In genomic region chr6:50978571-50978970, GRCm38 (mm10) we compare ENCODE assay signal across 8 mouse cellular contexts.
DNase-seq lines count a peak whose midpoint lies in the region; ATAC-seq and TF ChIP-seq lines count a peak whose summit lies in the region.

No protein-coding gene starts in this region.

- H3K27ac ChIP-seq in hindbrain, embryonic 10.5 days = peak overlapping the region; percentile 68
- no peak overlapping the region for H3K27ac ChIP-seq in hindbrain, embryonic 16.5 days (ENCODE audit: low read depth, low read length)
- peak overlapping the region; percentile 90 for H3K27ac ChIP-seq in heart, adult 2 months
- 0 out of 2 replicates have a peak overlapping the region, but pooled peaks have one; percentile 2 for H3K27ac ChIP-seq in neural tube, embryonic 15.5 days (replicated peaks)

- no peaks in the 10 kb centered on the region for H3K36me3 ChIP-seq in hindbrain, embryonic 10.5 days
- H3K36me3 ChIP-seq in hindbrain, embryonic 16.5 days (ENCODE audit: control insufficient read depth, insufficient read depth, low read length) = no peaks in the 10 kb centered on the region
- H3K36me3 ChIP-seq in heart, adult 2 months (ENCODE audit: control insufficient read depth, insufficient read depth, low read length) = peaks cover 11% of the 10 kb centered on the region
- H3K36me3 ChIP-seq in neural tube, embryonic 15.5 days = no peaks in the 10 kb centered on the region

- TF ChIP-seq POLR2A in heart, adult 2 months (IDR thresholded peaks at IDR 0.05; ENCODE audit: insufficient read depth, low read depth, low read length) = peak; percentile 48; the same call in 1 of the 2 replicates

- no peaks in the 10 kb centered on the region for H3K9me3 ChIP-seq in hindbrain, embryonic 10.5 days
- no peaks in the 10 kb centered on the region for H3K9me3 ChIP-seq in hindbrain, embryonic 16.5 days (ENCODE audit: control insufficient read depth, low read length)
- no peaks in the 10 kb centered on the region for H3K9me3 ChIP-seq in neural tube, embryonic 15.5 days (replicated peaks)

- no peak overlapping the region for H3K4me3 ChIP-seq in hindbrain, embryonic 10.5 days
- no peak overlapping the region for H3K4me3 ChIP-seq in hindbrain, embryonic 16.5 days (ENCODE audit: low read length)
- H3K4me3 ChIP-seq in heart, adult 2 months = no peak overlapping the region
- H3K4me3 ChIP-seq in neural tube, embryonic 15.5 days (replicated peaks) = no peak overlapping the region

- no peak for ATAC-seq in hindbrain, embryonic 16.5 days
- no peak for ATAC-seq in neural tube, embryonic 15.5 days (ENCODE audit: low FRiP score)
- ATAC-seq in erythroblast, adult 5-6 weeks (replicated peaks; ENCODE audit: low FRiP score, poor library complexity, severe bottlenecking) = no peak

- peak; percentile 89 for TF ChIP-seq EP300 in heart, adult 2 months (IDR thresholded peaks at IDR 0.05; ENCODE audit: insufficient read depth, low read depth, low read length)

- no peak overlapping the region for H3K4me2 ChIP-seq in hindbrain, embryonic 16.5 days (ENCODE audit: low read length)
- no peak overlapping the region for H3K4me2 ChIP-seq in neural tube, embryonic 15.5 days

- DNase-seq in hindbrain, embryonic 10.5 days (ENCODE audit: low spot score) = no peak
- DNase-seq in heart, adult 2 months = peak; percentile 51 to 66
- peak; percentile 51 for DNase-seq in kidney, adult 9 months
- DNase-seq in spleen, postnatal 36 days (ENCODE audit: low spot score in 2 of 2) = no peak
- no peak for DNase-seq in left cerebral cortex, postnatal 10 days (ENCODE audit: extremely low spot score in 1 of 2, low spot score in 2 of 2)

- TF ChIP-seq CTCF in heart, adult 2 months (IDR thresholded peaks at IDR 0.05) = no peak

- intact Hi-C loops in heart, adult 2 months (cut with DNase I) = loop anchor here (5.0 kb wide), 2 partner anchors 124 to 189 kb away; no protein-coding TSS in a partner anchor
- intact Hi-C loops in left cerebral cortex, postnatal 10 days (cut with DNase I) = no loop called here

- 60% methylated on average over 3 of the region's 3 CpGs for WGBS in hindbrain, embryonic 10.5 days
- 46% methylated on average over 3 of the region's 3 CpGs for WGBS in hindbrain, embryonic 16.5 days
- WGBS in heart, adult 2 months = 23% methylated on average over 3 of the region's 3 CpGs
- 39% methylated on average over 3 of the region's 3 CpGs for WGBS in neural tube, embryonic 15.5 days

- H3K79me2 ChIP-seq in heart, adult 2 months (replicated peaks; ENCODE audit: control insufficient read depth, insufficient read depth, low read length) = no peaks in the 10 kb centered on the region

- no peaks in the 10 kb centered on the region for H3K27me3 ChIP-seq in hindbrain, embryonic 10.5 days (ENCODE audit: insufficient read depth, poor library complexity, severe bottlenecking)
- no peaks in the 10 kb centered on the region for H3K27me3 ChIP-seq in hindbrain, embryonic 16.5 days (replicated peaks; ENCODE audit: control insufficient read depth, insufficient read depth, low read length)
- no peaks in the 10 kb centered on the region for H3K27me3 ChIP-seq in heart, adult 2 months (ENCODE audit: control insufficient read depth, insufficient read depth, low read length)
- no peaks in the 10 kb centered on the region for H3K27me3 ChIP-seq in neural tube, embryonic 15.5 days (replicated peaks)

- H3K9ac ChIP-seq in hindbrain, embryonic 16.5 days (ENCODE audit: low read depth, low read length) = no peak overlapping the region
- H3K9ac ChIP-seq in heart, adult 2 months (ENCODE audit: low read depth, low read length) = no peak overlapping the region
- H3K9ac ChIP-seq in neural tube, embryonic 15.5 days (replicated peaks) = no peak overlapping the region

- peaks cover 68% of the 10 kb centered on the region for H3K4me1 ChIP-seq in hindbrain, embryonic 10.5 days (replicated peaks)
- H3K4me1 ChIP-seq in hindbrain, embryonic 16.5 days (ENCODE audit: control insufficient read depth, insufficient read depth, low read depth, low read length) = no peaks in the 10 kb centered on the region; the same call in 1 of the 2 replicates
- H3K4me1 ChIP-seq in heart, adult 2 months (ENCODE audit: control insufficient read depth, insufficient read depth, low read length) = peaks cover 18% of the 10 kb centered on the region
- H3K4me1 ChIP-seq in neural tube, embryonic 15.5 days = peaks cover 5% of the 10 kb centered on the region; the same call in 1 of the 2 replicates

Comparison
In these comparisons a context has a peak if more than half of its experiments do, and no peak if none do; other contexts are left out.
1. DNase-seq: peak in heart, adult 2 months (2 of 2) and kidney, adult 9 months (single experiment); none in hindbrain, embryonic 10.5 days (single experiment), spleen, postnatal 36 days (0 of 2) and left cerebral cortex, postnatal 10 days (0 of 2).